Mouse (Mus musculus) CH12.LX (cell line): ENCODE results near the gene Tbc1d16.

Experiments used
- CTCF ChIP-seq, 2 experiments: IDR thresholded peaks in 1 of 2; conservative IDR thresholded peaks in 1 of 2; 2 replicates each; pipeline ENCODE4 v1.5.1; 2011 to 2012; ENCODE audit warnings: low read depth in 2 of 2, low read length in 2 of 2, improper control_type of control experiment in 1 of 2, inconsistent platforms in 1 of 2, mild to moderate bottlenecking in 1 of 2, moderate library complexity in 1 of 2
- E2F4 ChIP-seq: IDR thresholded peaks from 2 replicates; pipeline ENCODE4 v1.6.1; 2011; ENCODE audit warnings: low read depth, low read length, improper control_type of control experiment; ENCODE audit not compliant: insufficient replicate concordance
- ELF1 ChIP-seq: IDR thresholded peaks from 2 replicates; pipeline ENCODE4 v1.6.1; 2014; ENCODE audit warnings: low read depth, mild to moderate bottlenecking, inconsistent platforms, low read length, improper control_type of control experiment
- EP300 ChIP-seq: IDR thresholded peaks from 2 replicates; pipeline ENCODE4 v1.6.1; 2011; ENCODE audit warnings: low read length, improper control_type of control experiment
- ETS1 ChIP-seq: conservative IDR thresholded peaks from 2 replicates; pipeline ENCODE4 v1.6.1; 2012; ENCODE audit warnings: low read depth, mild to moderate bottlenecking, inconsistent platforms, low read length, improper control_type of control experiment, moderate library complexity
- HCFC1 ChIP-seq: IDR thresholded peaks from 2 replicates; pipeline ENCODE4 v1.6.1; 2012; ENCODE audit warnings: low read depth, mild to moderate bottlenecking, inconsistent platforms, low read length, improper control_type of control experiment
- IRF4 ChIP-seq: IDR thresholded peaks from 2 replicates; pipeline ENCODE4 v1.6.1; 2014; ENCODE audit warnings: low read depth, mild to moderate bottlenecking, inconsistent platforms, low read length, improper control_type of control experiment
- MYC ChIP-seq: IDR thresholded peaks from 2 replicates; pipeline ENCODE4 v1.6.1; 2011; ENCODE audit warnings: low read depth, mild to moderate bottlenecking, improper control_type of control experiment, low read length
- NRF1 ChIP-seq: IDR thresholded peaks from 2 replicates; pipeline ENCODE4 v1.6.1; 2014; ENCODE audit warnings: low read depth, mild to moderate bottlenecking, inconsistent platforms, low read length, improper control_type of control experiment, moderate library complexity
- POLR2A ChIP-seq: IDR thresholded peaks from 2 replicates; pipeline ENCODE4 v1.6.1; 2011; ENCODE audit warnings: low read depth, mild to moderate bottlenecking, improper control_type of control experiment, low read length
- USF1 ChIP-seq: IDR thresholded peaks from 2 replicates; pipeline ENCODE4 v1.6.1; 2014; ENCODE audit warnings: low read depth, mild to moderate bottlenecking, inconsistent platforms, low read length, improper control_type of control experiment
- ZKSCAN1 ChIP-seq: IDR thresholded peaks from 2 replicates; pipeline ENCODE4 v1.6.1; 2012; ENCODE audit warnings: low read depth, inconsistent platforms, low read length, improper control_type of control experiment, borderline replicate concordance
- ZNF384 ChIP-seq: IDR thresholded peaks from 2 replicates; pipeline ENCODE4 v1.6.1; 2012; ENCODE audit warnings: low read depth, low read length, improper control_type of control experiment, inconsistent platforms

- TF ChIP-seq EP300, result peak; percentile 99
- peak in 1 of 2 experiments; percentile 10; a peak in 1 of 4 replicates for TF ChIP-seq CTCF (conservative IDR thresholded peaks at IDR 0.05 in 1 of 2, IDR thresholded peaks at IDR 0.05 in 1 of 2; ENCODE audit: low read depth in 2 of 2, low read length in 2 of 2)
- TF ChIP-seq IRF4, result peak; percentile 98
- TF ChIP-seq HCFC1, result peak; percentile 72
- TF ChIP-seq USF1, result no peak
- peak; percentile 35; the same call in 1 of the 2 replicates for TF ChIP-seq ZNF384
- no peak for TF ChIP-seq ZKSCAN1
- TF ChIP-seq POLR2A, result no peak
- peak; percentile 76 for TF ChIP-seq ELF1
- no peak for TF ChIP-seq E2F4
- peak; percentile 99 for TF ChIP-seq ETS1
- peak; percentile 95 for TF ChIP-seq MYC
- peak; percentile 36; the same call in 1 of the 2 replicates for TF ChIP-seq NRF1
Observed at GRCm38 (mm10) chr11:119191606-119192081, 36.7 kb downstream of the Tbc1d16 start.
